Mouse (Mus musculus): ENCODE results near the gene Hsd17b2.
"Not testable (repeated sequence)": the region's sequence is repeated elsewhere in the genome, so short reads cannot be mapped to it uniquely, and the experiment has no call there.

Hsd17b2 gene

GRCm38 (mm10) chr8:117718152-117718860 is 16.6 kb downstream of the Hsd17b2 start:
- DNase-seq: no peak

- DNase-seq: no peak
Measured at GRCm38 (mm10) chr8:117726467-117726866, 24.8 kb downstream of the Hsd17b2 start.

- DNase-seq: no peak
Measured at GRCm38 (mm10) chr8:117727561-117727960, 25.9 kb downstream of the Hsd17b2 start.

GRCm38 (mm10) chr8:117728234-117728633 is 26.5 kb downstream of the Hsd17b2 start:
- DNase-seq: no peak

- DNase-seq: no peak
Measured at GRCm38 (mm10) chr8:117730980-117731379, 29.3 kb downstream of the Hsd17b2 start.

GRCm38 (mm10) chr8:117736657-117737175 is 35.0 kb downstream of the Hsd17b2 start:
- DNase-seq: no peak

GRCm38 (mm10) chr8:117738206-117738605 is 36.5 kb downstream of the Hsd17b2 start:
- not testable (repeated sequence) for DNase-seq

GRCm38 (mm10) chr8:117740387-117740998 is 38.8 kb downstream of the Hsd17b2 start:
- no peak for DNase-seq

GRCm38 (mm10) chr8:117742431-117743012 is 40.8 kb downstream of the Hsd17b2 start:
- DNase-seq: no peak

GRCm38 (mm10) chr8:117746651-117747050 is 44.9 kb downstream of the Hsd17b2 start:
- no peak for DNase-seq

GRCm38 (mm10) chr8:117747428-117747827 is 45.7 kb downstream of the Hsd17b2 start:
- DNase-seq: no peak

GRCm38 (mm10) chr8:117747886-117748730 is 46.4 kb downstream of the Hsd17b2 start:
- DNase-seq: no peak

GRCm38 (mm10) chr8:117749436-117749835 is 47.7 kb downstream of the Hsd17b2 start:
- no peak for DNase-seq

- no peak for DNase-seq
Measured at GRCm38 (mm10) chr8:117757900-117758299, 56.2 kb downstream of the Hsd17b2 start.

- no peak for DNase-seq
Measured at GRCm38 (mm10) chr8:117762776-117763175, 61.1 kb downstream of the Hsd17b2 start.

GRCm38 (mm10) chr8:117764625-117765024 is 62.9 kb downstream of the Hsd17b2 start:
- no peak for DNase-seq

GRCm38 (mm10) chr8:117765947-117766346 is 64.2 kb downstream of the Hsd17b2 start:
- no peak for DNase-seq

GRCm38 (mm10) chr8:117768971-117769370 is 67.3 kb downstream of the Hsd17b2 start:
- no peak for DNase-seq

- DNase-seq: no peak
Measured at GRCm38 (mm10) chr8:117771115-117771836, 69.6 kb downstream of the Hsd17b2 start.

- DNase-seq: no peak
Measured at GRCm38 (mm10) chr8:117772126-117772525, 70.4 kb downstream of the Hsd17b2 start.

GRCm38 (mm10) chr8:117772597-117772996 is 70.9 kb downstream of the Hsd17b2 start:
- DNase-seq: no peak

GRCm38 (mm10) chr8:117775626-117776025 is 73.9 kb downstream of the Hsd17b2 start:
- DNase-seq: no peak

Data from cerebellum, adult 8-10 months (tissue).